Mouse (Mus musculus) retina, postnatal 1 day (tissue): ENCODE measurements around the gene Nhlh2.
A peak's percentile ranks its signal among the peaks of the same experiment; 100 is the strongest.

Experiments used
- DNase-seq: peaks from one replicate; pipeline ENCODE4 v3.0.0-alpha.2; 2012

Gene Nhlh2

DNA sequence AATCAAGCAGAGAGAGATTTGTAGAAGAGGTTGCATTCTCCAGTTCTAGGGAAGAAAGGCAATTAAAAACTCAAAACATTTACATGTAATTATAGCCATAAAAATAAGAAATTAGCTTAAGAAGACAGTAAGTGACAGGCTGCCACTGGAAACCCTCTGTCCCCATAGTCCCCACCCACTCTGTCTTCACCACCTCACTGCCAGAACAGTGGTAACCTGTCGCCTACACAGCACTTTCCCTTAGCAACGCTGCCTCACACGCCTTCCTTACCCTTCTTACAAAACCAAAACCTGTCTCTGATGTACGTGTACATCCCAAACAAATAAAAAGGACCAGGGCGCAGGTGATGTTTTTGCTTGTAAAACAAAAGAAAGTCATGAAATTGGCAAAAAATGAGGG, 15.8 kb downstream of the Nhlh2 start:
- DNase-seq = no peak

DNA sequence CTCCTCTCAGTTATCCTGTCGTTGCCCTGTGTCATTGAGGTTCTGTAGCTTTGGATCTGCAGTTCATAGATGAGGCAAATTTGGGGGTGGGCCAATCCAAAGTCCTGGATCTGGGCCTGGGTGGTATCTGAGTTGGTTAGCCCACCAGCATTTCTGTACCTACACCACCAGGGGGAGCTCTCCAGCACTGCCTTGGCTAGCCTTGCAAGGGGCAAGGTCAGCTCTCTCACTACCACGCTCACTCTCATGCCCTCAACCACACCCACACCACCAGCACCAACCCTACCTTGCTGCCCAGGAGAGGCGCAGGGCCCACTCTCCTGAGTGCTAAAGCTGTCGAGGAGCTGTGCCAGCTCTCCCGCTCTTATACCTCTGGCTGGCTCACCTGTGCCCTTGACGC, 18.0 kb downstream of the Nhlh2 start:
- DNase-seq = peak; percentile 50

DNA sequence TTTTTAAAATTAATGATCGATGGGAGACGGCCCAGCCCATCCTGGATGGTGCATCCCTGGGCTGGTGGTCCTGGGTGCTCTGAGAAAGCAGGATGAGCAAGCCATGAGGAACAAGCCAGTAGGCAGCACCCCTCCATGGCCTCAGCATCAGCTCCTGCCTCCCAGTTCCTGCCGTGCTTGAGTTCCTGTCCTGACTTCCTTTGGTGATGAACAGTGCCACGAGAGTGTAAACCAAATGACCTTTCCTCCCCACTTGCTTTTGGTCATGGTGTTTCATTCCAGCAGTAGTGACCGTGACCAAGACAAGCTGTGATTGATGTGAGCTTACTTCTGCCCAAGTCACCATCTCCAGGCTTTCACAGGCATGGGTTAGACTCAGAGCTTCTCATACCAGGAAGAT, 27.9 kb downstream of the Nhlh2 start:
- DNase-seq = no peak

DNA sequence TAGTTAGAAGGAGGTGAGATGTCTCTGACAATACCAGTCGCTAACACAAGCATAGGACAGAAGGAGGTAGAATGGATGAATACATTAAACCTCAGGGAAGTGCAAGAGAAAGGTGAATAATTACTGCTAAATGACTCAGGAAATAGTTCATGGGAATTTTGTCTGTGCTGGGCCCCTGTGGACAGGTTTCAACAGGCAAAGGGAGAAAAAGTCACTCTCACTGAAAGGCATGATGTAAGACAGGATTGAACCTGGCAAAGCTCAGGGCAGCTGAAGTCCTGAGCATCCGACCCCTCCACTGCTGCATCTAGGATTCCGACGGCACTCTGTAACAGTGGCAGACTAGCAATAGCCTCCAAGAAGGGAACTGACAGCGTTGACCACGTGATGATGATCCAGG, 28.7 kb downstream of the Nhlh2 start:
- no peak for DNase-seq

DNA sequence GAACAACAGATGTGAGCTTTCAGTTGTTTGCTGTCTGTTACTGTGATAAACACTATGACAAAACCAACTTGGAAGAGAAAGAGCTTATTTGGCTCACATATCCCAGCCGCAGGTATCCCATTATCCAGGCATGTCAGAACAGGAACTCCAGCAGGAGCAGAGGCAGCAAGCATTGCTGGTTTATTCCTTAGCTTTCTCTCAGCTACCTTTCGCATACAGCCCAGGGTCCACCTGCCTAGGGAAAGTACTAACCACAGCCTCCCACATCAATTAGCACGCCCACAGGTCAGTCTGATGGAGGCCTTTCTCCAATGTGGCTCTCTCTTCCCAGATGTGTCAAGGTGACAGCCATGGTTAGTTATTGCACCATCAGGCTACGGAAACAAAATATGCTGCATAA, 31.8 kb downstream of the Nhlh2 start:
- DNase-seq = no peak

DNA sequence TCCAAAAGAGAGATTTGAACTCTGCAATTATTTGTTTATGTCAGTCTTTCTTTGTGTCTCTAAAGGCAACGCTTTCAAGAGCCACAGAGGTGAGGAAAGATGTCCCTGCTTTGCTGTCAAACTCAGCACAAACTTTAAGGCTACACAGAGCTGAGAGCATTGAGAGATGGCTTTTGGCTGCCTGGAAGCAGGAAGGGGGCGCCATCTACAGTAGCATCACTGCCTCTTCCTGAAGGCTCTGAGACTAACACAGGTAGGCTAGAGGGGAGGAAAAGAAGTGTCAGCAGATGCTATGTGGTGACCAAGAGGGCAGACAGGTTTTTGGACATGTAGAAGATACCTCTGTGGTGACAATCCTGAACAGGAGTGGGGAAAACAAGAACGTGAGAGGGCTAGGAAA, 35.2 kb downstream of the Nhlh2 start:
- DNase-seq = no peak

DNA sequence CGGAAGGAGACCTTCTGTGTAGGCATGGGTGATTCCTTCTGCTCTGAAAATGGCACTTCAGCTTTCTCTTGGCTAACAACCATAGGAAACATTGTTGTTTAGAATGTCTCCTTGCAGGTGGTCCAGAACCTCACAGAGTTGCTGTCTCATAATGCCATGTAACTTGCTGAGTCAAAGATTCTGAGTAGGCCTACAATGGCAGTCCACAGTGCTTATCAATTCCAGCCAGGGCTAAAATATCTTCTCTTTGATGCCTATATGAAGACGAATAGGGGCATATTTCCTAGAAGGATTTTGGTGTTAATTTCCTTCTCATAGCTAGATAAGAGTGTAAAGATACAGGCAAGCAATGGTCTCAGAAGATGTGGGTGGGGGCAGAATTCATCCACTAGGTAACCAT, 37.7 kb downstream of the Nhlh2 start:
- no peak for DNase-seq

DNA sequence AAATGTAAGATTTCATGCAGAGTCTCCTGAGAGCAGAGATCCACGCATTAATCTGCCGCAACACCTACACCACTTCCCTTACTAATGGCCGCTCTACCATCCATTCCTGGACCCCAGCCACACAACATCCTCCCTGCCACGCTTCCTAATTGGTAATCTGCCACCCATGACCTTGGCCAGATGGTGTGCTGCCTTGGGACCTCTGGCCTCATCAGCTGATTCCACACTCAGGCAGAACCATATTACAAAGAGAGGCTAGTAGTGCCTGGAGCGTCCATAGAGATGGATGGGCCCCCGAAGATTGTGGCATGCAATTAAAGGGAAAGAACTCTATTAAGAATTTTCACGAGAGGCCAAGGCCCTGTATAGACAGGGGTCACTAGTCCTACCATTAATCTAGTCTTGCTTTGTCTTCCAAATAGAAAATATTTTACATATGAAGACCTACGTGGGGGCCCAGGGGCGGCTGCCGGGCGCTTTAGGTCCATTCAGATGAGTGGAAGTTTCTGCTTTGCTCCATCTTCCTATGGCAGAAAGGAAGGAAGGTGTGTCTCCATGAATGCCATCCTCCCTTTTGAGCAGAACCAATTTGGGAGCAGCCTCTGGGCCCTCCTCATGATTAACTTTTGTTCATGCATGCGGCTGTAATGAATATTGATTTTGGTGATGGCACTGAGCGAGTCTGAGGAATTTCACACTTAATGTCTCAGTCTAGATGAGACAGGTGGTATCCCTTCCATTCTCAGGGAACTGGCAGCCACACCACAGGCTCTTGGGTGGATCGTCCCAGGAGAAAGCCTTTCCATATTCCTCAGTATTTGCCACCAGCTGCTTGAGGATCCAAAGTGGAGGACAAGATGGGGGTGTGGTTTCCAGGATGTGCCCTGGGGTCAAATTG, 39.6 kb downstream of the Nhlh2 start:
- DNase-seq = peak; percentile 40

DNA sequence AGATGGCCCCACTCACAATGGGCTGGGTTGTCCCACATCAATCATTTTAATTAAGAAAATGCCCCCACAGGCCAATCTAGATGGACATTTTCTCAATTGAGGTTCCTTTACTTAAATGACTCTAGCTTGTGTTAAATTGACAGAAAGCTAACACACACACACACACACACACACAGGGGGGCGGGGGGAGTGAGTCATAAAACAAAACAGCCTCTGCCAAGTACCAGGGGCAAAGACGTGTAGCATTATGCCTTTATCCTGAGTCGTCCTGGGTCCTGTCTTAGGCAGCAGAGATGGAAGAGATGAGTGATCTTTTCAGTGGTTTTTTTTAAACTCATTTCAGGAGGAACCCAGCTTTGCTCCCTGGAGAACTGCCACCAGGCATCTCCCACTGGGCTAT, 42.2 kb downstream of the Nhlh2 start:
- DNase-seq = no peak

DNA sequence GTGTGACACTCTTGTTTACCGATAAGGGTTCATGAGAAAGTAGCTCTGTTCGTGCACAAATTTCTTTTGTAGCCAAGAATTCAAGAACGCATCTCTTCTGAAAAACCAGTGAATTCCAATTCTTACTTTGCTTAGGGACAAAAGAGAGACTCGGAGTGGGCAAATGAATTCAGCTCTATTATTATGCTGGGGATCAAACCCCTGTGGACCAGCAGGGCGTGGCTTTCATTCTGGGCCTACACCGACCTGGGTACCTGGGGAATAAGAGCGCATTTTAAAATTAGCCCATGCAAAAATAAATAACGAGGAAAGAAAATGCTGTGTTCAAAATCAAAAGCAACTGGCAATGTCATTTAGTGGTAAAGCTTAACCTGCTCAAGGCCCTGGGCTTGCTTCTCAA, 43.4 kb downstream of the Nhlh2 start:
- DNase-seq = no peak

DNA sequence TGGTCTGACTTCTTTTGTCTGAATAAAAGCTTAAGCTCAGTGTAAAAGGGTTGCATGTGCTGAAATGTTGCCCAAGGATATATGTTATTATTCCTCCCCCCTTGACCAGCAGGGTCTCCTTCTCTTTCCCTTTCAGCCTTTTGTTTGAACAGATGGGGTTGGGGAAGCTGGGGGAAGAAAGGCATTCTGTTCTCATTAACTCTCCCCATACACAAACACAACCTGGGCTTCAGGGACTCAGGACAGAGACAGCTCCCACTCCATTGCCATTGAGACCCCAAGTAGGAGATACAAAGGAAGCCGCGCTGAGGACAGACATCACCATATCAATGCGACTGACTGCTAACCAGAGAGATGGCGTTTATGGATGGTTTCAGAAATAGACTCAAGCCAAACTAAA, 46.0 kb downstream of the Nhlh2 start:
- peak; percentile 49 for DNase-seq

DNA sequence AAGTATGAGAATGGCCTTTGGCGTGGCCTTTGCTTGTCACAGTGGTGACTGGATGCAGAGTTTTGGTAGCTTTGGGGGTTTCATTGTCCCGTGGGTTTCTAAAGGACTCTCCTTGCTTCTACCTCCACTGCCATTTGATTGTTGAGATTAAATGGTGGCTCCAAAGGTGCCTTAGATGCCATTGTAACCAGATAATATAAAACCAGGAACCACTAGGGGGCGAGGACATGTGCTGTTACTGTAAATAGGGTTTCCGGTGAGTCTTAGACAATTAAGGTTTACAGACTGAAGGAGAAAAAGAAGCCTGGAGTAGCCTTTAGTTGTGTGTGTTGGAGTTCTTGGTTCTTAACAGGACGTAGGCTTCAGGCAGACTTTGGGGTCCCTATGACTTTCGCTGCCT, 50.2 kb downstream of the Nhlh2 start:
- DNase-seq = no peak

DNA sequence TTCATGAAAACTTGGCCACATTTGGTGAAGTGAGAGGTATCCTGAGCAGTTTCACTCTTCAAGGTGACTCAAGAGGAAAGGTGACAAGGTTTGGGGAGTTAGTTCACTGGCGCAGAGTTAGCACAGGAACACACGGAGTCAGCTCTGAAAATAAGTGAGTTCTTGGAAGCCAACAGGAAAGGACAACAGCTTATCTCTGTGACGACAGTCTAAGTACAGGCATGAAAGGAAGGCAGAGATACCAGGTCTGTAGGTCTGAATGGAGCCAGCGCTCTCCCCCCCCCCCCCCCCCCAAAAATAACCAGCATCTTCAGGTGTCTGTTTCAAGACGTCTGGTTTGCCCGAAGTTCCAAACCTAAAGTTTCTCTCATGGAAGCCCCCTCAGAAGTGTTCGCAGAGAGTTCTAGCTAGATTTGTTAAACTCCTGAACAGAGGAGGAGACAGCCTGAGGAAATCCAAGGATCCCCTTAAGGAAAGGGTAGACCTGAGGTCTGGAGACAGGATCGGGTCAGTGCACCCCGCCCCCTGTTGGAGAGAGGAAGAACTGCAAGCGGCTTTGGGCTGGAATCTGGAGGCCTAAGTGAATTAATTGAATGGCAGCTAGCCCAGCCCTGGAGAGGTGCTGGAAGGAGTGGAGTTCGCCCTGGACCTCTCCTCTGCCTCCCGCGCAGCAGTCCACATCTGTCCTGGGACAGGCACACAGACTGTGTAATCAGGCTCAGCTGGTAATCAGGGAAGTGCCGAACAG, 52.2 kb downstream of the Nhlh2 start:
- peak; percentile 78 for DNase-seq

DNA sequence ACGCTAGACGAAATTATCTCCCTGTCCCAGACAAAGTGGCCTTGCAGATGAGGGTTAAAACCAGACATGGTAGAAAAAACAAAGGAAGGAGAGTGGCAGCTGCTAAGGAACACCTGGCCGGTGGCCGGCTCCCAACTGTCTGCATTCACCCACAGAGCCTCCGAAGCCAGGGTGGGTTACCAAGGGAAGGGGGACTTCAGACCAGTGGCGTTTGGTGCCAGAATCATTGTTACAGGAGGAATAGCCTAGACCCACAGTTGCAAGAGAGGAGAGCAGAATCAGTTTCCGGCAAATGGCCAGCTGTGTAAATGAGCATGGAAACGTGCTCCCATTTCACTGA, 52.8 kb downstream of the Nhlh2 start:
- no peak for DNase-seq

DNA sequence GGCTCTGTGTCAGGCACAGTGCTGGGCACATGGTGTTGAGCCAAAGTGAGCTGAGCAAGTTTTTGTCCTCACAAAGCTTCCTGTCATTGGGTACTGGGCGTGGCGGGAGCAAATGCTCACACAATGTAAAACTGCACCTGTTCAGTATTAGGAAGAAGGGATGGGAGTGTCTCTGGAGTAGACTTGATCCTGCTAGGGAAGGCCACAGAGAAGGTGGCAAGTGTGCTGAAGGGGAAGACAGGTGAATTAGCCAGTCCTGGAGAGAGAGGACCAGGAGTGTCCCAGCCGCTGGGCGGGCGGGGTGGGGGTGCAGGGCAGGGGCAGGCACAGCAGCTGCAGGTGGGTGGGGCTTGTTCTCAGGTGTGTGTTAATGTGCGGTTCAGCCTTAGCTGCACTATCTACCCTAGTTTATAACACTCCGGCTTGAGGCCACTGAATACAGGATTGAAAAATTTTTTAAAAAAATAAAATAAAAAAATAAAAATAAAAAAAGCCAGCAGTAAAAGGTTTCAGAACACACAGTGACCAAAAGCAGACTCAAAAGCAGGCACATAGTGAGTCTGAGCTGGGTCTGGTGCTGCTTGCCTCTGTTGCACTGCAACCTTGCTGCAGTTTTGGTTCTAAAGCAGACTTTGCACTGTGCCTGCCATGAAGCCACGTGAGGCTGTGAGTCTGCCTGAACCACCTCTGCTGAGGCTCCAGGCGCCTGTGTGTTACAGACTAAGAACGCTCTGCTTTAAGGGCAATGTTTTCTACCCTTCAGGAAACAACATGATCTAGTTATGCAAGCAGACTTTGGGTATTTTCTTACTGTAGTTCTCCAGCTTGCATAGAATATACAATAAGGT, 53.6 kb downstream of the Nhlh2 start:
- no peak for DNase-seq

DNA sequence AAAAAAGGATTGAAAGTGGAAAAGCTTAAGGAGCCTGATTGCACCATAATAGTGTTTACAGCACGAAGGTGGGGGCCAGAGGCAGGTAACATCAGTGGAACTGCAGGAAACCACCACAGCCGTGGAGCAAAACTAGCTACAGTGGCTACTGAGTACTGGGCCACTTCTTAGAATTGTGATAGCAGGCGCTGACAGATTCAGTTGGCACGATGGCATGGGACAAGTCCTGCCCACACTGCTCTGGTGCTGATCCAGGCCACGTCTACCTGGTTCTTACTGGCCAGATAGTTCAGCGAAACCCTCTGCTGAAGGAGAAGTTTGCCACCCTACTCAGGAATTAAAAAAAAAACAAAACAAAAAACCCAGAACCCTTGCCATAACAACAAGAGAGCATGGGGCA, 54.7 kb downstream of the Nhlh2 start:
- no peak for DNase-seq
